Mouse (Mus musculus) MEL (cell line): Measurements from ENCODE around the gene Ntn4.

Experiments
- BHLHE40 ChIP-seq: IDR thresholded peaks from 2 replicates; pipeline ENCODE4 v1.6.1; 2012; ENCODE audit warnings: low read depth, mild to moderate bottlenecking, inconsistent platforms, low read length, improper control_type of control experiment, borderline replicate concordance
- ELF1 ChIP-seq: IDR thresholded peaks from 2 replicates; pipeline ENCODE4 v1.6.1; 2014; ENCODE audit warnings: low read depth, mild to moderate bottlenecking, inconsistent platforms, low read length, improper control_type of control experiment, moderate library complexity
- EP300 ChIP-seq, 2 experiments: IDR thresholded peaks; 2 replicates each; pipeline ENCODE4 v1.6.1; 2011; ENCODE audit warnings: improper control_type of control experiment in 2 of 2, low read length in 2 of 2, low read depth in 1 of 2, mild to moderate bottlenecking in 1 of 2
- GATA1 ChIP-seq: IDR thresholded peaks from 2 replicates; pipeline ENCODE4 v1.6.1; 2011; ENCODE audit warnings: low read depth, low read length, improper control_type of control experiment
- MAX ChIP-seq: IDR thresholded peaks from 2 replicates; pipeline ENCODE4 v1.6.1; 2011; ENCODE audit warnings: low read length, improper control_type of control experiment
- POLR2A ChIP-seq, 2 experiments: IDR thresholded peaks; 2 replicates each; pipeline ENCODE4 v1.6.1; 2011 to 2012; ENCODE audit warnings: low read length in 2 of 2, mild to moderate bottlenecking in 2 of 2, control low read depth in 1 of 2, improper control_type of control experiment in 1 of 2, low read depth in 1 of 2, moderate library complexity in 1 of 2; ENCODE audit not compliant: control insufficient read depth in 1 of 2, insufficient read depth in 1 of 2, poor library complexity in 1 of 2
- RCOR1 ChIP-seq: IDR thresholded peaks from 2 replicates; pipeline ENCODE4 v1.6.1; 2012; ENCODE audit warnings: low read depth, mild to moderate bottlenecking, inconsistent platforms, low read length, improper control_type of control experiment
- ZC3H11A ChIP-seq: IDR thresholded peaks from 2 replicates; pipeline ENCODE4 v1.6.1; 2012; ENCODE audit warnings: low read depth, mild to moderate bottlenecking, inconsistent platforms, low read length, improper control_type of control experiment
- ZMIZ1 ChIP-seq: IDR thresholded peaks from 2 replicates; pipeline ENCODE4 v1.6.1; 2012; ENCODE audit warnings: low read depth, mild to moderate bottlenecking, inconsistent platforms, low read length, improper control_type of control experiment, moderate library complexity
- ZNF384 ChIP-seq: IDR thresholded peaks from 2 replicates; pipeline ENCODE4 v1.6.1; 2012; ENCODE audit warnings: low read depth, mild to moderate bottlenecking, inconsistent platforms, low read length, improper control_type of control experiment

- no peak for TF ChIP-seq ZNF384
- no peak for TF ChIP-seq ZC3H11A
- TF ChIP-seq POLR2A (IDR thresholded peaks at IDR 0.05; ENCODE audit: control insufficient read depth in 1 of 2, insufficient read depth in 1 of 2, low read depth in 1 of 2, low read length in 2 of 2, poor library complexity in 1 of 2): no peak
- peak; percentile 4; the same call in 1 of the 2 replicates for TF ChIP-seq GATA1
- no peak for TF ChIP-seq BHLHE40
- no peak for TF ChIP-seq ZMIZ1
- TF ChIP-seq EP300 (IDR thresholded peaks at IDR 0.05; ENCODE audit: low read depth in 1 of 2, low read length in 2 of 2): peak; percentile 32 to 39; a peak in 1 of 4 replicates
- TF ChIP-seq RCOR1: no peak
- no peak for TF ChIP-seq ELF1
- TF ChIP-seq MAX: no peak
Measured at GRCm38 (mm10) chr10:93647655-93648561, 7.4 kb downstream of the Ntn4 start.
